Mouse (Mus musculus): ENCODE results near the gene Samd14. TPM values are rescaled to one million over a fixed set of nuclear protein-coding genes. Genes with fewer than 3 reads are reported as not detected.

The Samd14 gene
- polyA plus RNA-seq, 1 experiment from 2014 or later: 13.4 TPM

GRCm38 (mm10) chr11:94987851-94988250, 21.8 kb upstream of the Samd14 start:
- Histone ChIP-seq H3K9me3 (ENCODE audit: control insufficient read depth, low read length) (no peaks in the 10 kb centered on the region), H3K4me1 (replicated peaks; ENCODE audit: control insufficient read depth, insufficient read depth, low read length) (peaks cover 29% of the 10 kb centered on the region), H3K27me3 (ENCODE audit: control insufficient read depth, insufficient read depth, low read depth, low read length) (no peaks in the 10 kb centered on the region), H3K4me3 (ENCODE audit: low read length) (no peak overlapping the region), H3K27ac (ENCODE audit: low read length) (no peak overlapping the region), H3K36me3 (ENCODE audit: control insufficient read depth, insufficient read depth, low read length) (no peaks in the 10 kb centered on the region), H3K4me2 (ENCODE audit: low read depth, low read length) (no peak overlapping the region), H3K9ac (ENCODE audit: low read length) (no peak overlapping the region)
- WGBS: 83% methylated on average over 8 of the region's 8 CpGs
- ATAC-seq (ENCODE audit: low read depth): no peak

DNA sequence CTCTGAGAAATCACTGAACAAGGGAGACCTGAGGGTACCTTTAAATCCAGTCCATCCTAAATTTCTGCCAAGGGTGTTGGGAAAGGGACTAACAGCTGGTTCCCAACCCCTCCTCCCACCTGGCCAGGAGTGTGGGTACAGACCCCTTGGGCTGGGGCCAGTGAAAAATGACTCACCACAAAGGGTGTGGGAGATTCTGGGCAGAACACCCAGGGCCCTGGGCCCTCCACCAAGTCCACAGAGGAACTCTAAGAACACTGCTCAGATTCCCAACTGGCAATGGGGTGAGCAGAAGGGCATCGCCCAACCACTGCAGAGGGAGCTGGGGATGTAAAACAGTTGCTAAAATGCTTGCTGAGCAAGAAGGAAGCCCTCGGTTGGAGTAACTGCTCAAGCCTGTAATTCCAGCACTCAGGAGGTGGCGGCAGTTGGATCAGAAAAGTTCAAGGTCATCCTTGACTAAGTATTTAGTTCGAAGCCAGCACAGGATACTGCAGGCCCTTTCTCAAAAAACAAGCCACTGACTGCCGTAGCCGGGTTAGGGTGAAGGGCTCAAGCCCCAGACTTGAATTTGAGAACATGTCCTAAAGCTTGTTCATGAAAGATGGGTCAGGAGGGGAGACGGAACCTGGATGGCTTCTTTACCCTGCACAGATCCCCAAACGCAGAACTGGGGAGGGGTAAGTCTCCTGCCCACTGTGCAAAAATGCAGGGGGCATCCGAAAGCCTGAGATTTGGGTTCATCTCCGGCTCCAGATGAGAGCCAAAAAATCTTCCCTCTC, 20.7 kb upstream of the Samd14 start:
- peaks cover 40% of the 10 kb centered on the region for H3K4me1 ChIP-seq (replicated peaks; ENCODE audit: control insufficient read depth, insufficient read depth, low read length)
- H3K4me3 ChIP-seq (ENCODE audit: low read length): peak overlapping the region; percentile 89

DNA sequence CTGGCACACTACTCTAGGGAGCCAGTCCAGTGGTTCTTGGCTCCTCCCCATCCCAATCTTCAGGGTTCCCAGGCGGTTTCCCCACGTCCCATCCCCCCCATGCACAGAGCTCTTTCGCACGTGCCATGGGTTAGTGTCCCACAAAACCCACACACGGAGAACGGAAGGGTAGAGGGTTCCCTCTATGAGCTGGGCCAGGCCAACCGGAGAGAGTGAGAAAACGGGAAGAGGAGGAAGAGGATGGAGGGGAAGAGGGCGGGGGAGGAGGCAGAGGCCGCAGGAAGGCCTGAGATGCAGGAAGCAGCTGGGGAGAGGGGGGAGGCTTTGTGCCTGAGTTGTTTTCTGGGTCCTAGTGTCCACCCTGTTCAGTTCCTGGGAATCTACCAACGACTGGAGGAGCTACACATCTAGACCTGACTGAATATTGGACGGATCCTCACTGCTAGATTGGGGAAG, 20.1 kb upstream of the Samd14 start:
- peaks cover 47% of the 10 kb centered on the region for H3K4me1 ChIP-seq (replicated peaks; ENCODE audit: control insufficient read depth, insufficient read depth, low read length)
- peak overlapping the region; percentile 89 for H3K4me3 ChIP-seq (ENCODE audit: low read length)
- H3K9ac ChIP-seq (ENCODE audit: low read length): peak overlapping the region; percentile 93
- no peaks in the 10 kb centered on the region for H3K9me3 ChIP-seq (ENCODE audit: control insufficient read depth, low read length)
- H3K27ac ChIP-seq (ENCODE audit: low read length): peak overlapping the region; percentile 95
- WGBS: 1% methylated on average over 12 of the region's 12 CpGs
- H3K4me2 ChIP-seq (ENCODE audit: low read depth, low read length): peak overlapping the region; percentile 96
- no peaks in the 10 kb centered on the region for H3K36me3 ChIP-seq (ENCODE audit: control insufficient read depth, insufficient read depth, low read length)
- peak; percentile 77 for ATAC-seq (ENCODE audit: low read depth)
- no peaks in the 10 kb centered on the region for H3K27me3 ChIP-seq (ENCODE audit: control insufficient read depth, insufficient read depth, low read depth, low read length)

More for the DNA sequence above, 20.7 kb upstream of the Samd14 start:
- Histone ChIP-seq H3K4me2 (ENCODE audit: low read depth, low read length) (peak overlapping the region; percentile 96), H3K9ac (ENCODE audit: low read length) (peak overlapping the region; percentile 70), H3K27ac (ENCODE audit: low read length) (peak overlapping the region; percentile 95), H3K36me3 (ENCODE audit: control insufficient read depth, insufficient read depth, low read length) (no peaks in the 10 kb centered on the region), H3K27me3 (ENCODE audit: control insufficient read depth, insufficient read depth, low read depth, low read length) (no peaks in the 10 kb centered on the region), H3K9me3 (ENCODE audit: control insufficient read depth, low read length) (no peaks in the 10 kb centered on the region)
- WGBS: 14% methylated on average over 10 of the region's 10 CpGs
- ATAC-seq (ENCODE audit: low read depth): no peak

DNA sequence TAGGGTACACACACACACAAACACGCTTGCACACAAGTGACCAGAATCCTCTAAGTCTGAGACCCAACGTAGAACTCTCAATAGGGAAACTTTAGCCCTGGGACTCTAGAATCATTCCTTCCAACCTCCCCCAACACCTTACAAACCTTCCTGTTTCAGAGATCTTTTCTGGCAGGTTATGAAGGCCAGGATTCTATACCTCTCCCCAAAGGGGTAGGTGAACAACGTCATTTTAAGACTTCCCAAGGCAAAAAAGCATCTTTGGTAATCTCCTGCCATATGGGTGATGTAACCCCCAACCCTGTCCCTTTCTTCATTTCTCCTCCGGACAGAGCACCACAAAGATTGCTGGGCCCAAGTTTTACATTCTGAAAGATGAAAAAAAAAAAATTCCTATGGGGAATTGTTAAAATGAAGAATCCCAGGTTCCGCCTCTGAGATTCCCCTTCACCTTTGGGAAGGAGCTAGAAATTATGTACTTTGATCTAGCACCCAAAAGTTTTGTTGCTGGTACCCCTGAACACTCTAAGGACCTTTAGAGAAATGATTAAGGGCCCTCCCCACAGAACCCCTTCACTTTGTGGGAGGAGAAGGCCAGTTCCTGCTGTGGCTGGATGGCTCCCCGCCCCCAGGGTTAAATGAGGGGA, 19.5 kb upstream of the Samd14 start:
- Histone ChIP-seq H3K27ac (ENCODE audit: low read length) (peak overlapping the region; percentile 94), H3K9me3 (ENCODE audit: control insufficient read depth, low read length) (no peaks in the 10 kb centered on the region), H3K27me3 (ENCODE audit: control insufficient read depth, insufficient read depth, low read depth, low read length) (no peaks in the 10 kb centered on the region), H3K4me2 (ENCODE audit: low read depth, low read length) (peak overlapping the region; percentile 96), H3K4me3 (ENCODE audit: low read length) (peak overlapping the region; percentile 89), H3K36me3 (ENCODE audit: control insufficient read depth, insufficient read depth, low read length) (no peaks in the 10 kb centered on the region), H3K9ac (ENCODE audit: low read length) (peak overlapping the region; percentile 93), H3K4me1 (replicated peaks; ENCODE audit: control insufficient read depth, insufficient read depth, low read length) (peaks cover 53% of the 10 kb centered on the region)
- ATAC-seq (ENCODE audit: low read depth): no peak
- WGBS: 43% methylated on average over 6 of the region's 6 CpGs

- ATAC-seq (ENCODE audit: low read depth): peak; percentile 83
- peaks cover 60% of the 10 kb centered on the region for H3K4me1 ChIP-seq (replicated peaks; ENCODE audit: control insufficient read depth, insufficient read depth, low read length)
- H3K36me3 ChIP-seq (ENCODE audit: control insufficient read depth, insufficient read depth, low read length): no peaks in the 10 kb centered on the region
- no peaks in the 10 kb centered on the region for H3K9me3 ChIP-seq (ENCODE audit: control insufficient read depth, low read length)
- no peaks in the 10 kb centered on the region for H3K27me3 ChIP-seq (ENCODE audit: control insufficient read depth, insufficient read depth, low read depth, low read length)
- peak within 1 kb of the TSS; percentile 96 for H3K4me2 ChIP-seq (ENCODE audit: low read depth, low read length)
- H3K4me3 ChIP-seq (ENCODE audit: low read length): peak within 1 kb of the TSS; percentile 89
- under 1% methylated on average over 37 of the region's 69 CpGs for WGBS
- H3K9ac ChIP-seq (ENCODE audit: low read length): peak within 1 kb of the TSS; percentile 93
- peak within 1 kb of the TSS; percentile 94 for H3K27ac ChIP-seq (ENCODE audit: low read length)
Observed at GRCm38 (mm10) chr11:94990749-94991577, 18.7 kb upstream of the Samd14 start, which contains the start of gene Ppp1r9b. Ppp1r9b (plus strand) TSS chr11:94991035.

DNA sequence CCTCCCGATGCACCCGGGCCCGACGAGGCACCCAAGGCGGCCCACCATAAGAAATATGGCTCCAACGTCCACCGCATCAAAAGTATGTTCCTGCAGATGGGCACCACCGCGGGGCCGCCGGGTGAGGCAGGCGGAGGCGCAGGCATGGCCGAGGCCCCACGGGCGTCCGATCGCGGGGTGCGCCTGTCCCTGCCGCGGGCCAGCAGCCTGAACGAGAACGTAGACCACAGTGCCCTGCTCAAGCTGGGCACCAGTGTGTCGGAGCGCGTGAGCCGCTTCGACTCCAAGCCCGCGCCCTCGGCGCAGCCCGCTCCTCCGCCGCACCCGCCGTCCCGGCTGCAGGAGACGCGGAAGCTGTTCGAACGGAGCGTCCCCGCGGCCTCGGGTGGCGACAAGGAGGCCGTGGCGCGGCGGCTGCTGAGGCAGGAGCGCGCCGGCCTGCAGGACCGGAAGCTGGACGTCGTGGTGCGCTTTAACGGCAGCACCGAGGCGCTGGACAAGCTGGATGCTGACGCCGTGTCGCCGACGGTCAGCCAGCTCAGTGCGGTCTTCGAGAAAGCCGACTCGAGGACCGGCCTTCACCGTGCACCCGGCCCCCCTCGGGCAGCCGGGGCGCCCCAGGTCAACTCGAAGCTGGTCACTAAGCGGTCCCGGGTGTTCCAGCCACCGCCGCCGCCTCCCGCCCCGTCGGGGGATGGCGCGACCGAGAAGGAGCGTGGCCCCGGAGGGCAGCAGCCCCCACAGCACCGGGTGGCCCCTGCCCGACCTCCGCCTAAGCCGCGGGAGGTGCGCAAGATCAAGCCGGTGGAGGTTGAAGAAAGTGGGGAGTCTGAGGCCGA, 17.8 kb upstream of the Samd14 start:
- Histone ChIP-seq H3K4me3 (ENCODE audit: low read length) (peak overlapping the region; percentile 89), H3K4me1 (replicated peaks; ENCODE audit: control insufficient read depth, insufficient read depth, low read length) (peaks cover 61% of the 10 kb centered on the region), H3K9ac (ENCODE audit: low read length) (peak overlapping the region; percentile 93), H3K36me3 (ENCODE audit: control insufficient read depth, insufficient read depth, low read length) (peaks cover 7% of the 10 kb centered on the region), H3K27me3 (ENCODE audit: control insufficient read depth, insufficient read depth, low read depth, low read length) (no peaks in the 10 kb centered on the region), H3K9me3 (ENCODE audit: control insufficient read depth, low read length) (no peaks in the 10 kb centered on the region), H3K27ac (ENCODE audit: low read length) (peak overlapping the region; percentile 94), H3K4me2 (ENCODE audit: low read depth, low read length) (peak overlapping the region; percentile 96)
- ATAC-seq (ENCODE audit: low read depth): no peak
- 0% methylated on average over 99 of the region's 99 CpGs for WGBS

- no peak for ATAC-seq (ENCODE audit: low read depth)
- Histone ChIP-seq H3K27ac (ENCODE audit: low read length) (peak overlapping the region; percentile 45), H3K27me3 (ENCODE audit: control insufficient read depth, insufficient read depth, low read depth, low read length) (no peaks in the 10 kb centered on the region), H3K4me1 (replicated peaks; ENCODE audit: control insufficient read depth, insufficient read depth, low read length) (peaks cover 56% of the 10 kb centered on the region), H3K4me3 (ENCODE audit: low read length) (peak overlapping the region; percentile 89), H3K36me3 (ENCODE audit: control insufficient read depth, insufficient read depth, low read length) (peaks cover 11% of the 10 kb centered on the region), H3K9me3 (ENCODE audit: control insufficient read depth, low read length) (no peaks in the 10 kb centered on the region), H3K9ac (ENCODE audit: low read length) (peak overlapping the region; percentile 93), H3K4me2 (ENCODE audit: low read depth, low read length) (peak overlapping the region; percentile 96)
- WGBS: under 1% methylated on average over 20 of the region's 20 CpGs
Observed at GRCm38 (mm10) chr11:94992480-94992753, 17.3 kb upstream of the Samd14 start.

DNA sequence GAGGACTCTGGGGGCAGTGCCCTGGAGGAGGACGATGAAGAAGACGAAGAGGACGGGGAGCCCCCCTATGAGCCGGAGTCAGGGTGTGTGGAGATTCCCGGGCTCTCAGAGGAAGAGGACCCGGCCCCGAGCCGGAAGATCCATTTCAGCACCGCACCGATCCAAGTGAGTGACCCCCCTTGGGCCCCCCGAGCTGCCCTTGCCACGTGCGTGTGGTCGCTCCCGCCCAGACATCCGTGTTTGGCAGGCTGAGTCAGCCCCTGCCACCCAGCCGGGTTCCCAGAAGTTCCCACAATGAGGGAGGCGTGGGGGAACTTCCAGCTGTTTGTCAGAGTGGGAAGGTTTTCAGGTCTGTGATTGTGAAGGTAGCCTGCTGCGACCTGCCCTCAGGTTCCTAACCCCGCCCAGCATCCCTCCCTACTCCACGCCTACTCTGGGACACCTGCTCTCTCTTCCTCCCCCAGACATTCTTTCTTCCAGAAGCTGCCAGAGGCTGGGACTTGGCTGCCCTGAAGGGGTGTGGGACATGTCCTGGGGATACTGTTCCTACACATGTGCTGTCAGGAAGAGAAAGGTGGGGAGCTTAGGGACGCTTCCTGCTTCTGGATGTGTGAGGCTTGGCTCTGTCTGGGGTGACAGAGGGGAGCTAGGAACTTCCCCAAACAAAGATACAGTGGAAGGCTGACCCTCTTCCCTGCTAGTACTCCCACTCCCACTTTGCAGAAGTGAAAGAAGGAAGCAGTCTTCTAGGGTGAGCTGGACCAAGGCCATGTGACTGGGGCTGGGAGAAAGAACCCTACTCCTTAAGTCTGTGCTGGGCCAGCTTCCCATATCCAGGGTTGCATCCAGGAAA, 16.7 kb upstream of the Samd14 start:
- no peaks in the 10 kb centered on the region for H3K9me3 ChIP-seq (ENCODE audit: control insufficient read depth, low read length)
- H3K36me3 ChIP-seq (ENCODE audit: control insufficient read depth, insufficient read depth, low read length): peaks cover 15% of the 10 kb centered on the region
- no peaks in the 10 kb centered on the region for H3K27me3 ChIP-seq (ENCODE audit: control insufficient read depth, insufficient read depth, low read depth, low read length)
- H3K27ac ChIP-seq (ENCODE audit: low read length): peak overlapping the region; percentile 41
- 1% methylated on average over 22 of the region's 22 CpGs for WGBS
- H3K4me1 ChIP-seq (replicated peaks; ENCODE audit: control insufficient read depth, insufficient read depth, low read length): peaks cover 55% of the 10 kb centered on the region
- ATAC-seq (ENCODE audit: low read depth): peak; percentile 4; the same call in 1 of the 2 replicates
- H3K4me3 ChIP-seq (ENCODE audit: low read length): peak overlapping the region; percentile 89
- peak overlapping the region; percentile 96 for H3K4me2 ChIP-seq (ENCODE audit: low read depth, low read length)
- H3K9ac ChIP-seq (ENCODE audit: low read length): peak overlapping the region; percentile 93

Measured in lung, embryonic 16.5 days (tissue).